Mouse (Mus musculus) intestine, embryonic 16.5 days (tissue): ENCODE measurements around the gene Klf16. TPM values are rescaled to one million over a fixed set of nuclear protein-coding genes. Genes with fewer than 3 reads are reported as not detected.

ENCODE experiments used
- ATAC-seq: fragments of 200-750 bp; cut with Nextera tagmentation; 2 replicates; pipeline ENCODE4 v1.8.0; 2017; ENCODE audit warnings: moderate TSS enrichment, moderate library complexity
- H3K27ac ChIP-seq: fragments of 300-500 bp; sonication (generic); 2 replicates; pipeline ENCODE4 v1.5.1; 2014; ENCODE audit warnings: mild to moderate bottlenecking, low read length
- H3K27me3 ChIP-seq: fragments of 300-500 bp; sonication (generic); replicated peaks from 2 replicates; pipeline ENCODE4 v1.6.1; 2014; ENCODE audit warnings: low read length, control low read depth, mixed read lengths; ENCODE audit not compliant: control insufficient read depth, insufficient read depth
- H3K36me3 ChIP-seq: fragments of 300-500 bp; sonication (generic); 2 replicates; pipeline ENCODE4 v1.6.1; 2014; ENCODE audit warnings: low read length, control low read depth; ENCODE audit not compliant: control insufficient read depth, insufficient read depth
- H3K4me1 ChIP-seq: fragments of 300-500 bp; sonication (generic); 2 replicates; pipeline ENCODE4 v1.6.1; 2014; ENCODE audit warnings: low read length, control low read depth, mixed read lengths; ENCODE audit not compliant: control insufficient read depth, insufficient read depth
- H3K4me2 ChIP-seq: fragments of 300-500 bp; sonication (generic); 2 replicates; pipeline ENCODE4 v1.6.1; 2014; ENCODE audit warnings: low read depth, low read length, control low read depth
- H3K4me3 ChIP-seq: fragments of 300-500 bp; sonication (generic); 2 replicates; pipeline ENCODE4 v1.5.1; 2014; ENCODE audit warnings: mild to moderate bottlenecking, low read length
- H3K9ac ChIP-seq: fragments of 300-500 bp; sonication (generic); 2 replicates; pipeline ENCODE4 v1.6.1; 2014; ENCODE audit warnings: low read depth, low read length
- H3K9me3 ChIP-seq: fragments of 300-500 bp; sonication (generic); 2 replicates; pipeline ENCODE4 v1.6.1; 2016; ENCODE audit warnings: low read length, control low read depth; ENCODE audit not compliant: control insufficient read depth
- WGBS: fragments of 180-500 bp; shearing (Covaris S2); extraction: QIAGEN DNeasy Blood & Tissue Kit; methylation state at CpG from one replicate; pipeline ENCODE4 v1.1.7; 2014; 5-methylcytosine and 5-hydroxymethylcytosine counted together
- polyA plus RNA-seq: library from polyadenylated mRNA; unstranded; fragments of >200 nt; fragmentation: Nextera tagmentation; extraction: Ambion mirVana; gene quantifications from 2 replicates; pipeline ENCODE4 v1.2.1, GENCODE M21; 2015

The Klf16 gene
- polyA plus RNA-seq, 1 experiment from 2014 or later = 7.4 TPM

- peaks cover 20% of the 10 kb centered on the region for H3K4me1 ChIP-seq
- H3K27ac ChIP-seq = no peak overlapping the region
- H3K4me3 ChIP-seq = no peak overlapping the region
- H3K36me3 ChIP-seq = peaks cover 7% of the 10 kb centered on the region
- no peaks in the 10 kb centered on the region for H3K9me3 ChIP-seq
- H3K27me3 ChIP-seq = no peaks in the 10 kb centered on the region
- no peak overlapping the region for H3K4me2 ChIP-seq
- WGBS = 42% methylated on average over 8 of the region's 8 CpGs
- ATAC-seq = no peak
- H3K9ac ChIP-seq = no peak overlapping the region
Observed at GRCm38 (mm10) chr10:80619465-80620244, 42.5 kb upstream of the Klf16 start.

GRCm38 (mm10) chr10:80618181-80618580, 41.1 kb upstream of the Klf16 start:
- Histone ChIP-seq H3K4me2 (no peak overlapping the region), H3K27ac (no peak overlapping the region), H3K27me3 (no peaks in the 10 kb centered on the region), H3K36me3 (peaks cover 12% of the 10 kb centered on the region), H3K9me3 (no peaks in the 10 kb centered on the region), H3K9ac (no peak overlapping the region), H3K4me1 (peaks cover 5% of the 10 kb centered on the region), H3K4me3 (no peak overlapping the region)
- 73% methylated on average over 9 of the region's 9 CpGs for WGBS
- ATAC-seq = no peak

GRCm38 (mm10) chr10:80614351-80614750, 37.2 kb upstream of the Klf16 start:
- no peak for ATAC-seq
- Histone ChIP-seq H3K4me2 (no peak overlapping the region), H3K36me3 (peaks cover 16% of the 10 kb centered on the region), H3K9me3 (no peaks in the 10 kb centered on the region), H3K27ac (no peak overlapping the region), H3K4me1 (no peaks in the 10 kb centered on the region), H3K4me3 (no peak overlapping the region), H3K9ac (no peak overlapping the region), H3K27me3 (no peaks in the 10 kb centered on the region)
- whole genome bisulfite sequencing = 87% methylated on average over 6 of the region's 6 CpGs

- no peak overlapping the region for H3K9ac ChIP-seq
Observed at GRCm38 (mm10) chr10:80613821-80614220, 36.7 kb upstream of the Klf16 start.

GRCm38 (mm10) chr10:80611905-80612304, 34.8 kb upstream of the Klf16 start:
- no peak overlapping the region for H3K9ac ChIP-seq
- H3K4me1 ChIP-seq = peaks cover 1% of the 10 kb centered on the region; the same call in 1 of the 2 replicates
- no peaks in the 10 kb centered on the region for H3K9me3 ChIP-seq
- WGBS = 92% methylated on average over 3 of the region's 3 CpGs
- no peak overlapping the region for H3K4me2 ChIP-seq
- no peaks in the 10 kb centered on the region for H3K27me3 ChIP-seq
- ATAC-seq = no peak
- peaks cover 35% of the 10 kb centered on the region for H3K36me3 ChIP-seq
- H3K4me3 ChIP-seq = no peak overlapping the region
- H3K27ac ChIP-seq = no peak overlapping the region

More at GRCm38 (mm10) chr10:80613821-80614220, 36.7 kb upstream of the Klf16 start:
- ATAC-seq = no peak
- no peaks in the 10 kb centered on the region for H3K4me1 ChIP-seq
- H3K36me3 ChIP-seq = peaks cover 17% of the 10 kb centered on the region
- H3K4me2 ChIP-seq = no peak overlapping the region
- WGBS = 82% methylated on average over 3 of the region's 3 CpGs
- H3K4me3 ChIP-seq = no peak overlapping the region
- no peaks in the 10 kb centered on the region for H3K9me3 ChIP-seq
- H3K27ac ChIP-seq = no peak overlapping the region
- no peaks in the 10 kb centered on the region for H3K27me3 ChIP-seq

- H3K36me3 ChIP-seq = peaks cover 42% of the 10 kb centered on the region
- H3K9ac ChIP-seq = no peak overlapping the region
- no peak for ATAC-seq
- H3K9me3 ChIP-seq = no peaks in the 10 kb centered on the region
- H3K27ac ChIP-seq = no peak overlapping the region
- no peaks in the 10 kb centered on the region for H3K27me3 ChIP-seq
- H3K4me2 ChIP-seq = no peak overlapping the region
- no peak overlapping the region for H3K4me3 ChIP-seq
- WGBS = 64% methylated on average over 4 of the region's 4 CpGs
- H3K4me1 ChIP-seq = peaks cover 5% of the 10 kb centered on the region
Observed at GRCm38 (mm10) chr10:80611024-80611423, 33.9 kb upstream of the Klf16 start.

GRCm38 (mm10) chr10:80610116-80610785, 33.1 kb upstream of the Klf16 start:
- no peak overlapping the region for H3K9ac ChIP-seq
- no peak overlapping the region for H3K4me3 ChIP-seq
- peaks cover 8% of the 10 kb centered on the region for H3K4me1 ChIP-seq
- no peaks in the 10 kb centered on the region for H3K9me3 ChIP-seq
- ATAC-seq = no peak
- 93% methylated on average over 9 of the region's 9 CpGs for WGBS
- no peaks in the 10 kb centered on the region for H3K27me3 ChIP-seq
- no peak overlapping the region for H3K4me2 ChIP-seq
- no peak overlapping the region for H3K27ac ChIP-seq
- peaks cover 37% of the 10 kb centered on the region for H3K36me3 ChIP-seq

GRCm38 (mm10) chr10:80609269-80609924, 32.3 kb upstream of the Klf16 start:
- H3K4me2 ChIP-seq = no peak overlapping the region
- WGBS = 88% methylated on average over 10 of the region's 10 CpGs

GRCm38 (mm10) chr10:80608435-80608834, 31.3 kb upstream of the Klf16 start:
- Histone ChIP-seq H3K36me3 (peaks cover 30% of the 10 kb centered on the region), H3K27ac (no peak overlapping the region), H3K4me3 (no peak overlapping the region), H3K4me2 (no peak overlapping the region), H3K27me3 (no peaks in the 10 kb centered on the region), H3K9ac (no peak overlapping the region), H3K4me1 (peaks cover 20% of the 10 kb centered on the region), H3K9me3 (no peaks in the 10 kb centered on the region)
- ATAC-seq = no peak
- 93% methylated on average over 3 of the region's 3 CpGs for WGBS

More at GRCm38 (mm10) chr10:80609269-80609924, 32.3 kb upstream of the Klf16 start:
- peaks cover 10% of the 10 kb centered on the region for H3K4me1 ChIP-seq
- H3K9me3 ChIP-seq = no peaks in the 10 kb centered on the region
- no peak overlapping the region for H3K27ac ChIP-seq
- ATAC-seq = no peak
- H3K36me3 ChIP-seq = peaks cover 33% of the 10 kb centered on the region
- no peaks in the 10 kb centered on the region for H3K27me3 ChIP-seq
- H3K4me3 ChIP-seq = no peak overlapping the region
- H3K9ac ChIP-seq = no peak overlapping the region
